Comparison of ENCODE assay signal across 8 mouse cellular contexts in genomic region chr8:83740586-83740975, GRCm38 (mm10). TPM values are rescaled to one million over a fixed set of nuclear protein-coding genes. Genes with fewer than 3 reads are reported as not detected.
DNase-seq lines count a peak whose midpoint lies in the region; ATAC-seq lines count a peak whose summit lies in the region.

No protein-coding gene starts in this region.

- H3K4me1 ChIP-seq in lung, embryonic 15.5 days: peaks cover 34% of the 10 kb centered on the region
- H3K4me1 ChIP-seq in embryonic facial prominence, embryonic 14.5 days (ENCODE audit: control insufficient read depth, insufficient read depth, low read length): peaks cover 26% of the 10 kb centered on the region
- H3K4me1 ChIP-seq in limb, embryonic 11.5 days (ENCODE audit: control insufficient read depth, insufficient read depth, low read length): peaks cover 21% of the 10 kb centered on the region
- H3K4me1 ChIP-seq in neural tube, embryonic 15.5 days: peaks cover 10% of the 10 kb centered on the region

- no peak for DNase-seq in lung, adult 18-20 months
- DNase-seq in embryonic facial prominence, embryonic 14.5 days (ENCODE audit: low spot score): no peak
- DNase-seq in limb, embryonic 11.5 days (ENCODE audit: low spot score): no peak
- DNase-seq in retina, embryonic 14.5 days (ENCODE audit: low spot score): no peak
- no peak for DNase-seq in gastrocnemius, postnatal 14 days
- no peak for DNase-seq in adrenal gland, adult 2 months

- H3K36me3 ChIP-seq in lung, embryonic 15.5 days: no peaks in the 10 kb centered on the region
- no peaks in the 10 kb centered on the region for H3K36me3 ChIP-seq in embryonic facial prominence, embryonic 14.5 days (ENCODE audit: control insufficient read depth, insufficient read depth, low read length)
- H3K36me3 ChIP-seq in limb, embryonic 11.5 days (ENCODE audit: control insufficient read depth, insufficient read depth, low read length): no peaks in the 10 kb centered on the region
- no peaks in the 10 kb centered on the region for H3K36me3 ChIP-seq in neural tube, embryonic 15.5 days

- H3K27ac ChIP-seq in lung, embryonic 15.5 days: peak overlapping the region; percentile 90
- H3K27ac ChIP-seq in embryonic facial prominence, embryonic 14.5 days (replicated peaks; ENCODE audit: low read depth, low read length): peak overlapping the region; percentile 70
- H3K27ac ChIP-seq in limb, embryonic 11.5 days (replicated peaks; ENCODE audit: low read depth, low read length): peak overlapping the region; percentile 59; the same call in 1 of the 2 replicates
- H3K27ac ChIP-seq in neural tube, embryonic 15.5 days (replicated peaks): peak overlapping the region; percentile 64

- H3K4me2 ChIP-seq in lung, embryonic 15.5 days: peak overlapping the region; percentile 94
- H3K4me2 ChIP-seq in embryonic facial prominence, embryonic 14.5 days (ENCODE audit: low read depth, low read length): peak overlapping the region; percentile 93
- peak overlapping the region; percentile 76 for H3K4me2 ChIP-seq in limb, embryonic 11.5 days (ENCODE audit: low read depth, severe bottlenecking)
- H3K4me2 ChIP-seq in neural tube, embryonic 15.5 days: peak overlapping the region; percentile 88

- peak overlapping the region; percentile 65 for H3K4me3 ChIP-seq in lung, embryonic 15.5 days
- peak overlapping the region; percentile 60 for H3K4me3 ChIP-seq in embryonic facial prominence, embryonic 14.5 days (ENCODE audit: low read depth, low read length)
- H3K4me3 ChIP-seq in limb, embryonic 11.5 days (ENCODE audit: low read depth, low read length): peak overlapping the region; percentile 45
- H3K4me3 ChIP-seq in neural tube, embryonic 15.5 days (replicated peaks): peak overlapping the region; percentile 46

- H3K9ac ChIP-seq in lung, embryonic 15.5 days: peak overlapping the region; percentile 71
- peak overlapping the region; percentile 75 for H3K9ac ChIP-seq in embryonic facial prominence, embryonic 14.5 days (ENCODE audit: low read depth, low read length)
- peak overlapping the region; percentile 81 for H3K9ac ChIP-seq in limb, embryonic 11.5 days (ENCODE audit: low read length)
- H3K9ac ChIP-seq in neural tube, embryonic 15.5 days (replicated peaks): peak overlapping the region; percentile 54

- WGBS in lung, embryonic 15.5 days: 10% methylated on average over 3 of the region's 3 CpGs
- 9% methylated on average over 3 of the region's 3 CpGs for WGBS in embryonic facial prominence, embryonic 14.5 days
- WGBS in limb, embryonic 11.5 days: 25% methylated on average over 3 of the region's 3 CpGs
- 16% methylated on average over 3 of the region's 3 CpGs for WGBS in neural tube, embryonic 15.5 days

- ATAC-seq in lung, embryonic 15.5 days (ENCODE audit: borderline replicate concordance, extremely low read depth, low FRiP score, low TSS enrichment): no peak
- ATAC-seq in embryonic facial prominence, embryonic 14.5 days (ENCODE audit: low read depth): no peak; the same call in 1 of the 2 replicates
- peak; percentile 9; the same call in 1 of the 2 replicates for ATAC-seq in limb, embryonic 11.5 days (ENCODE audit: insufficient number of reproducible peaks, low FRiP score, low TSS enrichment, low read depth)
- no peak for ATAC-seq in neural tube, embryonic 15.5 days (ENCODE audit: low FRiP score)

- intact Hi-C loops in gastrocnemius, postnatal 14 days (cut with DNase I; ENCODE audit: low total_unique reads): no loop called here

- H3K27me3 ChIP-seq in lung, embryonic 15.5 days: no peaks in the 10 kb centered on the region
- no peaks in the 10 kb centered on the region for H3K27me3 ChIP-seq in embryonic facial prominence, embryonic 14.5 days (replicated peaks; ENCODE audit: control insufficient read depth, insufficient read depth, low read length)
- H3K27me3 ChIP-seq in limb, embryonic 11.5 days (ENCODE audit: control insufficient read depth, insufficient read depth, low read length): no peaks in the 10 kb centered on the region
- peaks cover 37% of the 10 kb centered on the region for H3K27me3 ChIP-seq in neural tube, embryonic 15.5 days (replicated peaks)

- H3K9me3 ChIP-seq in lung, embryonic 15.5 days: no peaks in the 10 kb centered on the region
- H3K9me3 ChIP-seq in embryonic facial prominence, embryonic 14.5 days (ENCODE audit: control insufficient read depth, low read length): no peaks in the 10 kb centered on the region
- H3K9me3 ChIP-seq in limb, embryonic 11.5 days (ENCODE audit: control insufficient read depth, low read length): no peaks in the 10 kb centered on the region
- H3K9me3 ChIP-seq in neural tube, embryonic 15.5 days (replicated peaks): no peaks in the 10 kb centered on the region

RNA-seq across cellular contexts. Expression of gene Adgre5, which starts 0.5 kb away (rescaled TPM):
- 56.7 and 64.0 TPM in 2 replicates for polyA plus RNA-seq in lung, embryonic 15.5 days (2015; fragmentation: Nextera tagmentation; extraction: Ambion mirVana)
- 43.1 and 45.8 TPM in 2 replicates for polyA plus RNA-seq in embryonic facial prominence, embryonic 14.5 days (2014; fragmentation: Nextera tagmentation; extraction: Ambion mirVana)
- 24.6 and 26.4 TPM in 2 replicates for polyA plus RNA-seq in limb, embryonic 11.5 days (2014; fragmentation: Nextera tagmentation; extraction: Ambion mirVana)
- polyA plus RNA-seq in neural tube, embryonic 15.5 days (2015; fragmentation: Nextera tagmentation; extraction: Ambion mirVana): 12.2 and 15.5 TPM in 2 replicates
- total RNA-seq in gastrocnemius, postnatal 14 days (2021): 10 to 100 TPM; 31.6 to 40.0 TPM
- total RNA-seq in adrenal gland, adult 2 months (2021): 10 to 100 TPM; 31.5 to 40.7 TPM
- 34.5 and 35.2 TPM in 2 replicates for polyA plus RNA-seq in adrenal gland, adult 2 months (2012; rRNA removed)

RNA-seq across cellular contexts. Expression of gene Ddx39, which starts 25.6 kb away (rescaled TPM):
- polyA plus RNA-seq in lung, embryonic 15.5 days (2015; fragmentation: Nextera tagmentation; extraction: Ambion mirVana): 186 and 187 TPM in 2 replicates
- 106 and 131 TPM in 2 replicates for polyA plus RNA-seq in embryonic facial prominence, embryonic 14.5 days (2014; fragmentation: Nextera tagmentation; extraction: Ambion mirVana)
- polyA plus RNA-seq in limb, embryonic 11.5 days (2014; fragmentation: Nextera tagmentation; extraction: Ambion mirVana): 210 and 215 TPM in 2 replicates
- polyA plus RNA-seq in neural tube, embryonic 15.5 days (2015; fragmentation: Nextera tagmentation; extraction: Ambion mirVana): 86.5 and 117 TPM in 2 replicates
- 10 to 100 TPM; 11.0 to 14.7 TPM for total RNA-seq in gastrocnemius, postnatal 14 days (2021)
- 10 to 100 TPM; 15.3 to 20.9 TPM for total RNA-seq in adrenal gland, adult 2 months (2021)
- polyA plus RNA-seq in adrenal gland, adult 2 months (2012; rRNA removed): 13.4 and 14.1 TPM in 2 replicates

RNA-seq across cellular contexts. Expression of gene Pkn1, which starts 41.6 kb away (rescaled TPM):
- 35.4 and 38.0 TPM in 2 replicates for polyA plus RNA-seq in lung, embryonic 15.5 days (2015; fragmentation: Nextera tagmentation; extraction: Ambion mirVana)
- polyA plus RNA-seq in embryonic facial prominence, embryonic 14.5 days (2014; fragmentation: Nextera tagmentation; extraction: Ambion mirVana): 26.1 and 30.4 TPM in 2 replicates
- polyA plus RNA-seq in limb, embryonic 11.5 days (2014; fragmentation: Nextera tagmentation; extraction: Ambion mirVana): 28.8 and 30.1 TPM in 2 replicates
- 24.6 and 25.1 TPM in 2 replicates for polyA plus RNA-seq in neural tube, embryonic 15.5 days (2015; fragmentation: Nextera tagmentation; extraction: Ambion mirVana)
- total RNA-seq in gastrocnemius, postnatal 14 days (2021): 10 to 100 TPM; 52.5 to 52.6 TPM
- 100 to 1,000 TPM; 110 to 115 TPM for total RNA-seq in adrenal gland, adult 2 months (2021)
- polyA plus RNA-seq in adrenal gland, adult 2 months (2012; rRNA removed): 138 and 164 TPM in 2 replicates
